Mouse (Mus musculus) adrenal gland, postnatal 4 days (tissue): Measurements from ENCODE around the gene Fam216b. TPM values are rescaled to one million over a fixed set of nuclear protein-coding genes. Genes with fewer than 3 reads are reported as not detected.

ENCODE experiments used
- DNase-seq, 2 experiments: peaks; one replicate each; pipeline ENCODE4 v3.0.0; 2021 to 2022; ENCODE audit warnings: low spot score in 2 of 2, mixed read lengths in 2 of 2
- total RNA-seq, 2 experiments: library from RNA; stranded (reverse); gene quantifications; 2 replicates each; pipeline ENCODE4 v1.2.3; 2021

Fam216b gene
- total RNA-seq, 2 experiments from 2014 or later, result not detected

GRCm38 (mm10) chr14:78048258-78048657, 40.5 kb downstream of the Fam216b start:
- no peak for DNase-seq

DNA sequence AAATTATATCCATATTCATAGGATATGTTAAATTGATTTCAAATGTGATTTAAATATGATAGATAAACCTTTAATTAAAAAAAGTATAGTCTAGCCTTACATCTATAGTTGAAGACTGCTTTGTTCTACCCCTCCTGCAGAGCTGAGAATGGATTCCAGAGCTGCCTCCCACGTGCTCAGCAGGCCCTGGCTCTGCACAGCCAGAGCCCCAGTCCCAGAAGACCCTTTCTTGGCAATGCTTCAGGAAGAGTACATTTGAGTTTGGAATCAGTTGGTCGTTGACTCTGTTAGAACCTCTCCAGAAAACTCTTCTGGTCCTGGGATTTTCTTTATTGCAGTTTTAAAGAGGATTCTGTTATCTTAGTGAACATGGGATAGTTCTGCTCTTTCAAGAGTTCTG, 45.7 kb downstream of the Fam216b start:
- DNase-seq, result no peak

DNA sequence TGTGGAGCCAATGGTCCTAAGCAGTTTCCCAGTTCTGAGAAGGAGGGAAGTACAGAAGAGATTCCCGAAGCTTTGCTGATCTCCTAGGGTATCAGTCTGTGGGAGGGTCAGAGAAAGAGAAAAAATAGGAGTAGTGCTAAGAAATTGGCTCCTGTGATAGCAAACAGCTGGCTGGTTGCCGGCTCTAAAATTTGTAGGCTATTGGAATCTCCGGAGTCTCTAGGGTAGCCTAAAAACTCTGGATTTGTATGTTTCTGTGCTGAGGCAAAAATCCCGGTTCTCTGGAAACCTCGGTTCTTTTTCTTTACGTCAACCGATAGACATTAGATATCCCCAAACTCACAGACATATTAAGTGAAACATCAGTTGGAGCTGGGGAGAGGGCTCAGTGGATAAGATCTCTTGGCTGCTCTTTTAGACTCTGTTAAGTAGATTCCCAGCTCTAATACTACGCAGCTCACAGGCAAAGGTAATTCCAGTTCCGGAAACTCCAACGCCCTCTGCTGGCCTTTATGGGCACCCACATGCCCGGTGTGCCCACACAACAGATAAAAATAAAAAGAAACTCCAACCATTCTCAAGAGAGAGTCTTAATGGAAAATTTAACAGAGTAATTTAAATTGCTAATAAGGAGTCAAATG, 46.8 kb downstream of the Fam216b start:
- DNase-seq, result no peak

DNA sequence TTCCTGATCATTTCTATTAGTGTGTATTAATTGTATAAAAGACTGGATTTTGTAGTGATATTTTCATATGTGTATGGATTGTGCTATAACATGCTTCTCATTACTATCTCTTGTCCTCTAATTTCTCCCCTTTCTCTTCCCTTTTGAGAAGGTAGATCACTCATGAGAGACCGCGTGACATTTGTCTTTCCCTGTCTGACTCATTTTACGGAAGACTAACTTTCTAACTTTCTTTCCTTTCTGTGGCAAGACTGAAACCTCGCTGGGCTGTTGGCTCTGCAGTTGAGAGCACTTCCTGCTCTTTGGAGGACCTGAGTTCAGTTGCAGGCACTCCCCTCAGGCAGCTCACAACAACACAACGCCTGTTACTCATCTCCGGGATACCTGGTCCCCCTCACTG, 48.2 kb downstream of the Fam216b start:
- no peak for DNase-seq

GRCm38 (mm10) chr14:78038876-78039275, 49.9 kb downstream of the Fam216b start:
- DNase-seq, result no peak

Other genes with a start within 250 kb of the Fam216b start
- gene Dnajc15, start 213.9 kb downstream of the Fam216b start, total RNA-seq, result 100 to 1,000 TPM; 337 to 380 TPM
- 1 to 10 TPM; 2.0 to 2.9 TPM for gene Epsti1, start 184.8 kb downstream of the Fam216b start, total RNA-seq
- not detected for gene Tnfsf11, start 219.0 kb upstream of the Fam216b start, total RNA-seq